Mouse (Mus musculus) frontal cortex, postnatal 36 days (tissue): ENCODE measurements at regions not wholly inside any gene's neighbourhood (a gene's known extent, or its start where the extent isn't known, plus 50 kb on each side); places are given as distances from the start of the nearest gene placed in this dataset.

Experiments
- DNase-seq, 2 experiments: peaks; one replicate each; pipeline ENCODE4 v3.0.0; 2022; ENCODE audit warnings: low spot score in 2 of 2

GRCm38 (mm10) chr3:42661956-42662355 lies 919.5 kb downstream of the D3Ertd751e start:
- no peak for DNase-seq

- DNase-seq: no peak
These were observed 934.4 kb downstream of the D3Ertd751e start for GRCm38 (mm10) chr3:42676668-42677398.

GRCm38 (mm10) chr3:42694726-42695125 lies 952.3 kb downstream of the D3Ertd751e start:
- DNase-seq: no peak

- DNase-seq: no peak
These were observed 996.5 kb downstream of the D3Ertd751e start for GRCm38 (mm10) chr3:42738910-42739309.

GRCm38 (mm10) chr3:42753130-42753529 lies 1010.7 kb downstream of the D3Ertd751e start:
- DNase-seq: no peak

GRCm38 (mm10) chr3:42757335-42757734 lies 1014.9 kb downstream of the D3Ertd751e start:
- no peak for DNase-seq

- DNase-seq: no peak
These were observed 1015.5 kb downstream of the D3Ertd751e start for GRCm38 (mm10) chr3:42757830-42758385.

GRCm38 (mm10) chr3:42762205-42762604 lies 1019.8 kb downstream of the D3Ertd751e start:
- DNase-seq: no peak

- no peak for DNase-seq
These were observed 1041.1 kb downstream of the D3Ertd751e start for GRCm38 (mm10) chr3:42783478-42783877.

GRCm38 (mm10) chr3:42784203-42784602 lies 1041.8 kb downstream of the D3Ertd751e start:
- peak in 1 of 2 experiments; percentile 14 for DNase-seq

- no peak for DNase-seq
These were observed 1048.0 kb downstream of the D3Ertd751e start for GRCm38 (mm10) chr3:42790415-42790814.

- no peak for DNase-seq
These were observed 1049.5 kb downstream of the D3Ertd751e start for GRCm38 (mm10) chr3:42791878-42792277.

- DNase-seq: no peak
These were observed 1088.0 kb downstream of the D3Ertd751e start for GRCm38 (mm10) chr3:42830456-42830855.

- no peak for DNase-seq
These were observed 1125.0 kb downstream of the D3Ertd751e start for GRCm38 (mm10) chr3:42867370-42867769.

- no peak for DNase-seq
These were observed 1136.6 kb downstream of the D3Ertd751e start for GRCm38 (mm10) chr3:42878972-42879371.

GRCm38 (mm10) chr3:42884481-42884880 lies 1142.1 kb downstream of the D3Ertd751e start:
- no peak for DNase-seq

- no peak for DNase-seq
These were observed 1149.7 kb downstream of the D3Ertd751e start for GRCm38 (mm10) chr3:42892016-42892699.

- DNase-seq: no peak
These were observed 1153.4 kb downstream of the D3Ertd751e start for GRCm38 (mm10) chr3:42895787-42896186.

- DNase-seq: no peak
These were observed 1155.5 kb downstream of the D3Ertd751e start for GRCm38 (mm10) chr3:42897936-42898335.

GRCm38 (mm10) chr3:42898934-42899333 lies 1156.5 kb downstream of the D3Ertd751e start:
- no peak for DNase-seq

GRCm38 (mm10) chr3:42900984-42901383 lies 1158.6 kb downstream of the D3Ertd751e start:
- DNase-seq: no peak

- no peak for DNase-seq
These were observed 1163.8 kb downstream of the D3Ertd751e start for GRCm38 (mm10) chr3:42906246-42906645.

- DNase-seq: no peak
These were observed 1166.0 kb downstream of the D3Ertd751e start for GRCm38 (mm10) chr3:42908404-42908803.
